Mouse (Mus musculus): ENCODE measurements at regions not wholly inside any gene's neighbourhood (a gene's known extent, or its start where the extent isn't known, plus 50 kb on each side); places are given as distances from the start of the nearest gene placed in this dataset.

DNA sequence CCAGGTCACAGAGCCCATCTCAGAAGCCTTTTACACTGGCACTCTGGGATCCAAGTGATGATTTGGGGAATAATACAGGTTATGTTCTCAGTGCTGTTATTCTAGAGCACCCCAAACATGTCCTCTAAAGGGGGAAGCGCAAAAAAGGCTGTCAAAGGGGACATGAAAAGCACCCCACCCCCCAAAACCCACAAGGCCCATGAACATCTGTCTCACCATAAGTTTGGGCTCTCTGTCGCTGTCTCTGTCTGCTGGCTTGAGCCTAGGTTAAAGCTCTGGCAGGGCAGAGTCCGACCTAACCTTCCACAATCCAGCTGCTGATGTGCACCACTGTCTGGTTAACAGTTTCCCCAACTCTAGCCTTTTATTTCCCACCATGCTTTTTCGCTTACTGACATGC is 241.3 kb upstream of the Tle3 start:
- Histone ChIP-seq H3K27me3 (replicated peaks) (no peaks in the 10 kb centered on the region), H3K9ac (ENCODE audit: insufficient read depth, low read depth) (no peak overlapping the region), H3K79me2 (replicated peaks; ENCODE audit: control insufficient read depth, extremely low read depth, insufficient read depth, poor library complexity, severe bottlenecking) (no peaks in the 10 kb centered on the region), H3K9me3 (replicated peaks; ENCODE audit: low read length) (peaks cover 7% of the 10 kb centered on the region), H3K4me2 (ENCODE audit: insufficient read depth, low read depth, poor library complexity, severe bottlenecking) (no peak overlapping the region), H3K36me3 (replicated peaks in 1 of 2; ENCODE audit: control insufficient read depth in 1 of 2, insufficient read depth in 1 of 2, low read length in 1 of 2) (no peaks in the 10 kb centered on the region), H3K4me1 (ENCODE audit: control insufficient read depth in 1 of 2, insufficient read depth in 2 of 2) (peaks cover 11 to 12% of the 10 kb centered on the region in 2 experiments), H3K4me3 (replicated peaks in 1 of 3; ENCODE audit: low read depth in 2 of 3, low read length in 2 of 3, poor library complexity in 1 of 3) (no peak overlapping the region), H3K27ac (ENCODE audit: insufficient read depth, low read depth) (no peak overlapping the region)
- dilution Hi-C loops (cut with MboI; ENCODE audit: extremely low pct_ligation_motif_present, extremely low pct_unique_long_range_greater_than_20kb, low sequenced_read_pairs) (no loop called here), in situ Hi-C loops (cut with MboI; ENCODE audit: low pct_ligation_motif_present, low pct_unique_long_range_greater_than_20kb, low sequenced_read_pairs) (no loop called here)
- DNase-seq (ENCODE audit: extremely low read depth): no peak
- TF ChIP-seq NELFE (IDR thresholded peaks at IDR 0.05; ENCODE audit: low read depth, low read length) (no peak), IRF4 (IDR thresholded peaks at IDR 0.05; ENCODE audit: low read depth, low read length) (no peak), CHD2 (IDR thresholded peaks at IDR 0.05; ENCODE audit: low read length) (no peak), E2F4 (IDR thresholded peaks at IDR 0.05; ENCODE audit: insufficient replicate concordance, low read depth, low read length) (no peak)

- dilution Hi-C loops (cut with MboI; ENCODE audit: extremely low pct_ligation_motif_present, extremely low pct_unique_long_range_greater_than_20kb, low sequenced_read_pairs) (no loop called here), in situ Hi-C loops (cut with MboI; ENCODE audit: low pct_ligation_motif_present, low pct_unique_long_range_greater_than_20kb, low sequenced_read_pairs) (no loop called here)
- Histone ChIP-seq H3K4me2 (ENCODE audit: insufficient read depth, low read depth, poor library complexity, severe bottlenecking) (peak overlapping the region; percentile 3; the same call in 1 of the 2 replicates), H3K27me3 (replicated peaks) (no peaks in the 10 kb centered on the region), H3K9me3 (replicated peaks; ENCODE audit: low read length) (no peaks in the 10 kb centered on the region), H3K79me2 (replicated peaks; ENCODE audit: control insufficient read depth, extremely low read depth, insufficient read depth, poor library complexity, severe bottlenecking) (no peaks in the 10 kb centered on the region), H3K27ac (ENCODE audit: insufficient read depth, low read depth) (no peak overlapping the region), H3K4me1 (ENCODE audit: control insufficient read depth in 1 of 2, insufficient read depth in 2 of 2) (peaks cover 15 to 22% of the 10 kb centered on the region in 2 experiments), H3K4me3 (replicated peaks in 1 of 3; ENCODE audit: low read depth in 2 of 3, low read length in 2 of 3, poor library complexity in 1 of 3) (no peak overlapping the region), H3K36me3 (replicated peaks in 1 of 2; ENCODE audit: control insufficient read depth in 1 of 2, insufficient read depth in 1 of 2, low read length in 1 of 2) (no peaks in the 10 kb centered on the region), H3K9ac (ENCODE audit: insufficient read depth, low read depth) (no peak overlapping the region)
- DNase-seq (ENCODE audit: extremely low read depth): peak; percentile 71
- TF ChIP-seq USF2 (conservative IDR thresholded peaks at IDR 0.05; ENCODE audit: low read depth, low read length) (no peak), TBP (conservative IDR thresholded peaks at IDR 0.05; ENCODE audit: low read depth, low read length) (no peak), SMC3 (IDR thresholded peaks at IDR 0.05; ENCODE audit: low read depth, low read length) (peak; percentile 14; the same call in 1 of the 2 replicates), POLR2A (IDR thresholded peaks at IDR 0.05; ENCODE audit: low read depth, low read length) (no peak), ZNF384 (IDR thresholded peaks at IDR 0.05; ENCODE audit: low read depth, low read length) (no peak), ZMIZ1 (IDR thresholded peaks at IDR 0.05; ENCODE audit: low read depth, low read length) (no peak), SIN3A (IDR thresholded peaks at IDR 0.05; ENCODE audit: low read length) (no peak), TCF12 (IDR thresholded peaks at IDR 0.05; ENCODE audit: low read depth, low read length) (no peak), MAX (IDR thresholded peaks at IDR 0.05; ENCODE audit: low read length) (no peak), JUND (conservative IDR thresholded peaks at IDR 0.05; ENCODE audit: low read depth, low read length) (0 out of 2 replicates have a peak, but pooled peaks have one; percentile 24), KAT2A (IDR thresholded peaks at IDR 0.05; ENCODE audit: insufficient replicate concordance, low read length) (no peak), MAZ (IDR thresholded peaks at IDR 0.05; ENCODE audit: low read depth, low read length) (no peak), EP300 (IDR thresholded peaks at IDR 0.05; ENCODE audit: low read length) (peak; percentile 34; the same call in 1 of the 2 replicates), JUN (IDR thresholded peaks at IDR 0.05; ENCODE audit: insufficient read depth, low read depth, low read length) (no peak), RCOR1 (conservative IDR thresholded peaks at IDR 0.05; ENCODE audit: low read depth, low read length) (no peak), NRF1 (IDR thresholded peaks at IDR 0.05; ENCODE audit: low read depth, low read length) (no peak), E2F4 (IDR thresholded peaks at IDR 0.05; ENCODE audit: insufficient replicate concordance, low read depth, low read length) (no peak), GABPA (IDR thresholded peaks at IDR 0.05; ENCODE audit: insufficient replicate concordance, low read depth, low read length) (no peak), UBTF (IDR thresholded peaks at IDR 0.05; ENCODE audit: low read depth, low read length) (no peak), CHD1 (IDR thresholded peaks at IDR 0.05; ENCODE audit: low read depth, low read length) (no peak), IRF4 (IDR thresholded peaks at IDR 0.05; ENCODE audit: low read depth, low read length) (peak; percentile 83), PAX5 (IDR thresholded peaks at IDR 0.05; ENCODE audit: low read length) (no peak), MYC (IDR thresholded peaks at IDR 0.05; ENCODE audit: low read depth, low read length) (no peak), MEF2A (IDR thresholded peaks at IDR 0.05; ENCODE audit: borderline replicate concordance, low read depth, low read length) (peak; percentile 47; the same call in 1 of the 2 replicates), ELF1 (IDR thresholded peaks at IDR 0.05; ENCODE audit: low read depth, low read length) (peak; percentile 54), HCFC1 (IDR thresholded peaks at IDR 0.05; ENCODE audit: low read depth, low read length) (no peak), USF1 (IDR thresholded peaks at IDR 0.05; ENCODE audit: low read depth, low read length) (no peak), NELFE (IDR thresholded peaks at IDR 0.05; ENCODE audit: low read depth, low read length) (no peak), ETS1 (conservative IDR thresholded peaks at IDR 0.05; ENCODE audit: low read depth, low read length) (peak; percentile 31), ZKSCAN1 (IDR thresholded peaks at IDR 0.05; ENCODE audit: borderline replicate concordance, low read depth, low read length) (no peak), BHLHE40 (IDR thresholded peaks at IDR 0.05; ENCODE audit: low read depth, low read length) (peak; percentile 41; the same call in 1 of the 2 replicates)
Measured at GRCm38 (mm10) chr9:61135263-61135882, 236.8 kb upstream of the Tle3 start.
